Mouse (Mus musculus) heart, adult 8-10 months (tissue): ENCODE measurements around the gene C2cd2. TPM values are rescaled to one million over a fixed set of nuclear protein-coding genes. Genes with fewer than 3 reads are reported as not detected.
A peak's percentile ranks its signal among the peaks of the same experiment; 100 is the strongest.
"Not testable (repeated sequence)": the region's sequence is repeated elsewhere in the genome, so short reads cannot be mapped to it uniquely, and the experiment has no call there.

Experiments
- DNase-seq: peaks from one replicate; pipeline ENCODE4 v3.0.0; 2022; ENCODE audit warnings: low spot score
- total RNA-seq, 4 experiments: library from RNA; stranded (reverse); gene quantifications; 2 replicates each; pipeline ENCODE4 v1.2.4; 2022

C2cd2 gene
- total RNA-seq: 10 to 100 TPM; 18.7 to 27.2 (median 24.4) TPM

GRCm38 (mm10) chr16:97962151-97962948 is at the start of gene C2cd2, which contains the start of gene Zbtb21:
Gene C2cd2, minus strand, starts transcription at chr16:97962598.
Gene Zbtb21, minus strand, starts transcription at chr16:97962622.
- DNase-seq: peak; percentile 96

GRCm38 (mm10) chr16:97997383-97997731 is 35.0 kb upstream of the C2cd2 start:
- DNase-seq: not testable (repeated sequence)

DNA sequence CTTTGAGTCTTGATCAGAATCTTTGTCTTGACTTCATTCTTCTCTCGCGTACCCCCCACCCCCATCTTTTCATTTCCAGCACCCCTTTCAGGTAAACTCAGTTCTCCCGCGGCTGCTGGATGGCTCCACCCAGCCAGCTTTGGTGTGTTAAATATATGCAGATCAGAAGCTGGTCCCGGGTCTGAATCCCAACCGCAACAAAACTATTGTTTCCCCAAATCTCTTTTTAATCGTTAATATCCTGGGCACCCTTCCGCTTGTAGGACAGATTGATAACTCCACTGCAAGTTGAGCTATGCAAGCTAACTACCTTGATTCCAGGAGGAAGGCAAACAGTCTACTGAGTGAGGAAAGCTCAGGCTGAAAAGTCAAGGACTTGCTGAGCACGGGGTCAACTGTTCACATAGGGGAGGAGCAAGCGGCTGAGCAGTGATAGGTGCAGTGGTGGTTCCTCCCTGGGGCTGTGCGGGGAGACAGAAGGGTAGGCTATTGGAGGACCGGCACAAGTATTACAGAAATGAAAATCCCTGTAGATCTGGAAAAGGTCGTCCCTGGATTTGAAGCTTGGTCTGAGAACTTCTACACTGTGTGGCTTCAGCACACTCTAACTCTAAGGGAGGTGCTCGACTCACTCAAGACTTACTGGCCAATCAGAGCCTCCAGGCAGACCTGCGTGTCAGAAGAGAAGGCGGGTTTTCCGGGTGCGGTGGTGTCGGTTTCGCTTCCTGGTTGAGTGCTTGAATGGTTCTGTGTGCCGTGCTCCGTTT is 34.4 kb upstream of the C2cd2 start, which contains the start of gene B230307C23Rik:
Gene B230307C23Rik (plus strand): TSS at position 700 of the 767 bp plus-strand sequence.
- DNase-seq: peak; percentile 91

DNA sequence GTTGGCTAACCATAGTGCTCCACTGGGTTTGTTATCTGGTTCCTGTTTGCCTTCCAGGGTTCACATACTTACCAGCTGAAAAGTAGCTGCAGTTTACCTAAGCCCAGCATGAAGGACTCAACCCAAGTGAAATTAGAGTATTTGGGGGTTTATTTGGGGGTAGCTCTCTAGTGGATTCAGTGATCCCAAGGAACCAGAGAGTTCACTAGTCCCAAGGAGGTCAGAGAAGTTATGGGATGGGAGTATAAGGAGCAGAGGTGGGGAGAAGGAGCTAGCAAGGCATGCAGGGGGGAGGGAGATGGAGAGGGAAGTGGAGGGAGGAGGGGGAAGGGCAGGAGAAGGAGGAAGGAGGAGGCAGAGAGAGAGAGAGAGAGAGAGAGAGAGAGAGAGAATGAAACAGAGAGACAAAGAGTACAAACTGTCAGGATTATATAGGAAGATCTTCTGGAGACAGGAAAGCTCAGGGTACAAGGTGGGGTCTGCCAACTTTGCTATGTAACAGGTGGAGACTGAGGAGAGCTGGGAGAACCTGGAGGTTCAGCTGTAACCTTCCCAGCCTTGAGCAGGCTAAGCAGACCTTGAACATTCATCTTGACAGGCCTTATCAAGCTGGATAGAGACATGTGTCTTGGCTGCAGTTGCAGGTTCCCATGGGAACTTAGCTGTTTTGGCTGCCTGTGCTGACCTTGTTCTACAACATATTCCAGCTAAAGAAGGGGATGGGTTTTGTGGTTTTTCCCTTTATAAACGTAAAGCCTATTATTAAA is 33.6 kb upstream of the C2cd2 start:
- peak; percentile 66 for DNase-seq

DNA sequence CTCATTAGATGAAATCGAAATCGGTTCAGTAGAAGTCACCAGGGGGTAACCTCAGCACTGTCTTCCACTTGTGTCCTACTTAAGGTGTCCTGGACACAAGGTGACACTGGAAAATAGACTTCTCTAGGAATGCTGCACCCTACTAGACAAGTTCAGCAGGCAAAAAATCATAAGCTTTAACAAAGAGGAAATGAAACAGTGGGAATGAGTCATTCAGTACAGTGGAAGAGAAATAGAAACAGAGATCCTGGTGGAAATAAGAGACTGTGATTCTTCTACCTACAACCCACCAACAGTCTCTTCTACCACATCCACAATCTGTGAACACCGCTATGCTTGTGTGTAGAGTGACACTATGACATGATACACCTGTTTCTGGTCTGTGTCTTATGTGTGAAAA is 30.1 kb upstream of the C2cd2 start:
- not testable (repeated sequence) for DNase-seq

DNA sequence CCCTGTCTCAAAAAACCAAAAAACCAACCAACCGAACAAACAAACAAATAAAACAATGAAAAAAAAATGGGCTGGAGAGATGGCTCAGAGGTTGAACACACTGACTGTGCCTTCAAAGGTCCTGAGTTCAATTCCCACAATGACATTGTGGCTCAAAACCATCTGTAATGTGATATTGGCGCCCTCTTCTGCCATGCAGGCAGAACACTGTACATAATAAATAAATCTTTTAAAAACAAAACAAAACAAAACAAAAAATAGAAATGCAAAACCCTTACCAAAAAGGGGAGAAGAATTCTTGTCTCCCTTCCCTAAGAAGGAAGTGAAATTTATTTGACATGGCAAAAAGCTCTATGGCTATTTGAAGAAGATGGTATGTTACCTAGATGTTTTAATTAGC is 29.1 kb upstream of the C2cd2 start:
- DNase-seq: no peak

DNA sequence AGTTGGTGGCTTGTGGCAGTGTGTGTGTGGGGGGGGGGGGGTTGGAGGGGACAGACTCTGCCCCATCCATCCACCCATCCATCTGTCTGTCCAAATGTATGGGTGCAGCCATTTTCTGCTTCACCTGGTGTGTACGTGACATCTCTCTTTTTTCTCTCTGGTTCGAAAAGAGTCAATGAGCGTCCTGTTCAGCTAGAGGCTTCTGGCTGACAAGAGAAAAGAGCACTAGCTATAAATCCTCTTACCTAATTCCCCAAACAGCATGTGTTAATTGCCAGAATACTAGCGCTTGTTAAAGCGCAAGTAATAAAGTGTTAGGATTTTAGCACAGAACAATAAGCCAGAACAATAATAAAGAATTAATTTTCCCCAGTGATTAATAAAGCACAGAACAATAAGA is 22.2 kb upstream of the C2cd2 start:
- DNase-seq: no peak

DNA sequence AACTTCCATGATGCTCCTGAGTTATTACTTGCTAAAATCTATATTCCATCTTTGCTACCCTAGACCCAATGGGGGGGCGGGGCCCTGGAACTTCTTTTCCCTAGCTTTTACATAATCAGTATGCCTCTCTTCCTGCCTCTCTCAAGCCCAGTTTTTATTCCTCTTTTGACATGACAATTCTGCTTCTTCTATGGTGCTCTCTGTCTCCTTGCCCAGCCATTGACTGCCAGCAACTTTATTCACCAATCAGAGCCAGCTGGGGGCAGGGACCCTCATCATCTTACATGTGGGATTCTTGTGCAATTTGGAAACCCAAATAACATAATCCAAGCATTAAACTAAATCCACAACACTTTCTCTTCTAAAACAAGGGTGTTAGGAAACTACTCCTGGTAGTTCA is 19.0 kb upstream of the C2cd2 start:
- DNase-seq: no peak

GRCm38 (mm10) chr16:97977722-97978121 is 15.3 kb upstream of the C2cd2 start:
- DNase-seq: no peak

DNA sequence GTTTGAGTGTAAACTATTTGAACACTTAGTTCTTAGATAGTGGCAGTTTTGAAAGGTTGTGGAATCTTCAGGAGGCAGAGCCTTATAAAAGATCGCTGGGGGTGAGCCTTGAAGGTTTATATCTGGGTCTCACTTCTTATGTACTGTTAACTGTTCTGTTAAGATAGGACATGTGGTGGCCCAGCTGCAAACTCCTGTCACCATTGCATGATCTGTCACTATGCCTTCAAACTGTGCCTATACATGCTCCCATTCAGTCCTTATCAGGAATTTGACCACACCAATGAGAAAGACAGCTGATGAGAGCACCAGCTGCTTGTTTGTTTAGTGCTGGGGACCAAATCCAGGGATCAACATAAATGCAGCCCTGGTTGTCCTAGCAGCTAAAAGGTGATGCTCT is 14.9 kb upstream of the C2cd2 start:
- no peak for DNase-seq

- DNase-seq: no peak
Measured at GRCm38 (mm10) chr16:97963956-97964540, 1.6 kb upstream of the C2cd2 start.

DNA sequence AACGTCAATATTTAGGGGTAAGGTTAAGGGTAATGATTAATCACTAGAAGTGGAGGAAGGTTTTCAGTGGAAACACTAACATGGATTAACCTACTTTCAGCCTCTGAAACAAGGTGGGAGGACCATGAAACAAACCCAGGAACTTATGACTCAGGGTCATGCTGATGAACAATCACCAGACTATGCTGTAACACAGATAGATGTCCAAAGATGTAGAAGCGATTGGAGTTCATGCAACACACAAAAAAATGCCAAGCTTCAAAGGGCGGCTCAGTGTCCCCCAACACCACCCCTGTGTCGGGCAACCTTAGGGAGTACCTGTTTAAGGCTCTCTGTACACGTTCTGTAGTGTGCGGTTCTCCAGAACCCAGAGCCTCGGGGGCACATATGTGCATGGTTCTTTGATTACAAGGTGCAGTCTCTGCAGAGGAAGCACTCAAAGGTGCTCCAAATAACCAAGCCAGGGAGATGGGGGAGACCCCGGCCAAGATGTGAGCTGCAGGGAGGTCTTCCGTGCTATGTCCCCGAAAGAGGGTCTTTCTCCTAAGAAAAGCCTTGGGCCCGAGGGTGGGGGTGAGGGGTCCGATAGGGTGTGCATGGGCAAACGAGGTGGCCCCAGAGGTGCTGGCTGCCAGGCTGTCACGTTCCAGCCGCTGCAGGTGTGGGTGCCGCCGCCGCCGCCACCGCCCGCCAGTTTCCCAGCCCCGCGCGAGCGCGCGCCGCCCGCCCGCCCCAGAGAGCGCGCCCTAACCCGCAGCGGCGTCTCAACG is 832 bp downstream of the C2cd2 start:
- DNase-seq: peak; percentile 13

DNA sequence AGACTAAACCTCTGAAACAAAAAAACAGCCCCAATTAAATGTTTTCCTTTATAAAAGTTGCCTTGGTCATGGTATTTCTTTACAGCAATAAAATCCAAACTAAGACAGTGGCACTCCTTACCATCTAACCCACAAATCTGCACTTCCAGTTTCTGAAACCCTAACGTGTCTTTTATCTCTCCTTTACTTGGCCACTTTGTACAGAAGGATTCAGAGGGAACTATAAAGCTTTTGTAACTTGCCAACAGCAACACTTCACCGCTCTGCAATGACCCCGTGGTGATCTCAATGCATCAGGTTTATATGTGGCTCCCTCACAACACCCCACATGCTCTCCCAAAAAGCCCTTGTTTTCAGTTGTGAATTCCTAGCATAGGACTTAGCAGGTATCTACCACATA is 2.0 kb downstream of the C2cd2 start:
- no peak for DNase-seq

- DNase-seq: no peak
Measured at GRCm38 (mm10) chr16:97958401-97958973, 3.9 kb downstream of the C2cd2 start.

DNA sequence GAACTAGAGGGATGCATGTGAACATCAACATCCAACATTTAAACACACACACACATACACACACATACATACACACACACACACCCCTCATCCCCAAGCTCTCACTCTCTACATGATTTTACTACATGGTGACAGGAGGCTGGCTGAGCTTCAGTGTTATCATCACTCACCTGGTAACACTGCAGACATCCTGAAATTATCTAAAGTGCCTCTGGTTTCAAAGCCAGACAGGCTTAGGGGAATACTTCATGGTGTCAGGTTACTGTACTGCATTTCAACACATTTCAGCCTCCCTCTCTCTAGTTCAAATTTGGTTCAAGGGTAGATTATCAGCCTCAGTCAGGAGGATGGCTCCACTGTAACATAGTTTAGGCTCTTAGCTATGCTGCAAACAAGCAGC is 4.8 kb downstream of the C2cd2 start:
- peak; percentile 31 for DNase-seq

DNA sequence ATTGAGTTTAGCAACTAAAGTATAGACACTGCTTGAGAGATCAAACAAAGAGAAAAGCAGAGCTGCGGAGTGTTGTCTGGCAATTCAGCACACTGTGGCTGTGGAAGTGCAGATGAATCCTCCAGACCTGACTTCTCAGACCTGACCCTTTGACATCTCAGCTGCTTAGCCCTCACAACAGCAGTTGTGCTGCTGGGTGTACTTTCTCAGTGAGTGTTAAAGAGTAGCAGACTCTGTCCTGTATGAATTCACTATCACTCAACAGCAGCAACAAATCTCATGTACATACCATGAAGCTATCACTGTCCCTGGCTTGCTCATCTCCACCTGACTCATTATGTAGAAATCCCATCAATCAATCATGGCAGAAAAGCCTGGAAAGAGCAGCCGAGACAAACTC is 6.4 kb downstream of the C2cd2 start:
- no peak for DNase-seq

- DNase-seq: no peak
Measured at GRCm38 (mm10) chr16:97953300-97953699, 9.1 kb downstream of the C2cd2 start.

DNA sequence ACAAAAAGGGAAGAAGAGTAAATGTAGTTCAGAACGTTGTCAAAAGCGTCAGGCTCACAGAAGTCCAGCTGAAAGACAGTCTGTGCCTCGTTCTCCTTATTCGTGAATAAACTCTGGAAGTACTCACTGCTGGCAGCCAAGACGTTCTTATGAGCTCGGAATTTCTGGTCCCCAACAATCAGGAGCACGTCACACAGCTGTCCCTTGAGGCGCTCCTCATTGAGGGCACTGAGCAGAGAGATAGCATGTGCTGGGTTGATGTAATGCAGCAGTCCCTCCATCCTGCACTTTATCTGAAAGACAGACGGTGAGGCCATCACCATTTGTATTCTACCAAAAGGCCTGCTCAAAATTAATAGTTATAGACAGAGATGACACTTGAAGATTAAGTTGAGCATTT is 9.6 kb downstream of the C2cd2 start:
- DNase-seq: no peak

DNA sequence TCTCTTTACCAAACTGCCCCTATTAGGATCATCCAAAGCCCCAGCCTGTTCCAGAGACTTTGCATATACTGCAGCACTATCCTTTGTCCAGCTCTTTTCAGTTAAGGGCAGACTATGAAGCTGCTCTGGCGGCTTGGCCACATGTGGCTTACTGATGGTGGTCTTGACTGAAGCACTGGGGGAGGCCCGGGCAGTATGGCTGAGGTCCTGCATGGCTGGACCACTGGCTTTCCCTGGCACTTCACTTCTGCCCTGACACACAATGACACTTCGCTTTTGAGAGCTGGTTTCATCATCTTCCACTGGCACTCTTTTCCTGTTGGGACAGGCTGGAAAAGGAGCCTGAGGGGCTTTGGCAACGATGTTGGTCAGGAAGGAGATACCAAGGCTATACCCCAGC is 10.0 kb downstream of the C2cd2 start:
- no peak for DNase-seq

DNA sequence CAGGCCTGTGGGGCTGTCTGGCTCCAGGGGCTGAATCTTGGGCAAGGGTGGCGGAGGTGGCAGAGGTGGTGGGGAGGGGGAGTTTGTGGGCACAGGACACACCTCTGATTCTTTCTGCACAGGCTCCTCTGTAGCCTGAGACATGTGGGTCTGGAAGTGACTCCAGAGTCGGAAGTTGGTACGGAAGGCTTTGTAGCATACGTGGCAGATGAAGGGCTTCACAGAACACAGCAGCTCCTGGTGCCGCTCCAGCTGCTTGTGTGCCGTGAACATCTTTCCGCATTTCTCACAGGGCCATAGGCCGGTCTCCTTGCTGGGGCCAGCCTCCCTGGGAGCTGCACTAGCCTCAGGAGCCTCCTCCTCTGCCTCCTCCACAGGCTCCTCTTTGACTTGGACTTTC is 12.3 kb downstream of the C2cd2 start:
- no peak for DNase-seq

- no peak for DNase-seq
Measured at GRCm38 (mm10) chr16:97948836-97949235, 13.6 kb downstream of the C2cd2 start.
